Mouse (Mus musculus) lung, postnatal 0 days (tissue): ENCODE results near the gene 4930579G24Rik. TPM values are rescaled to one million over a fixed set of nuclear protein-coding genes. Genes with fewer than 3 reads are reported as not detected.

Experiments
- ATAC-seq: fragments of 200-750 bp; cut with Nextera tagmentation; 2 replicates; pipeline ENCODE4 v1.8.0; 2017; ENCODE audit warnings: moderate library complexity
- DNase-seq: peaks from one replicate; pipeline ENCODE4 v3.0.0-alpha.2; 2016; ENCODE audit warnings: low spot score
- H3K27ac ChIP-seq: fragments of 300-500 bp; sonication (generic); 2 replicates; pipeline ENCODE4 v1.5.1; 2014; ENCODE audit warnings: antibody characterized with exemption, mild to moderate bottlenecking, low read length, mixed read lengths
- H3K27me3 ChIP-seq: fragments of 300-500 bp; sonication (generic); replicated peaks from 2 replicates; pipeline ENCODE4 v1.6.1; 2014; ENCODE audit warnings: low read length, mixed read lengths; ENCODE audit not compliant: insufficient read depth
- H3K36me3 ChIP-seq: fragments of 300-500 bp; sonication (generic); 2 replicates; pipeline ENCODE4 v1.6.1; 2014; ENCODE audit warnings: low read length, mixed read lengths; ENCODE audit not compliant: insufficient read depth
- H3K4me1 ChIP-seq: fragments of 300-500 bp; sonication (generic); 2 replicates; pipeline ENCODE4 v1.6.1; 2014; ENCODE audit warnings: antibody characterized with exemption, low read depth, low read length, mixed read lengths; ENCODE audit not compliant: insufficient read depth
- H3K4me2 ChIP-seq: fragments of 300-500 bp; sonication (generic); replicated peaks from 2 replicates; pipeline ENCODE4 v1.6.1; 2014; ENCODE audit warnings: low read depth, mild to moderate bottlenecking, low read length, moderate library complexity, mixed read lengths
- H3K4me3 ChIP-seq: fragments of 300-500 bp; sonication (generic); 2 replicates; pipeline ENCODE4 v1.5.1; 2014; ENCODE audit warnings: low read depth, low read length
- H3K9ac ChIP-seq: fragments of 300-500 bp; sonication (generic); replicated peaks from 2 replicates; pipeline ENCODE4 v1.6.1; 2014; ENCODE audit warnings: low read depth, mild to moderate bottlenecking
- H3K9me3 ChIP-seq: fragments of 300-500 bp; sonication (generic); 2 replicates; pipeline ENCODE4 v1.6.1; 2016; ENCODE audit warnings: low read length, mixed read lengths
- CTCF ChIP-seq: IDR thresholded peaks from 2 replicates; pipeline ENCODE4 v1.5.1; 2016; ENCODE audit warnings: antibody characterized with exemption, mild to moderate bottlenecking
- EP300 ChIP-seq: IDR thresholded peaks from 2 replicates; pipeline ENCODE4 v1.6.1; 2016; ENCODE audit warnings: antibody characterized with exemption, mild to moderate bottlenecking, control low read depth
- WGBS: fragments of 180-500 bp; shearing (Covaris S2); extraction: QIAGEN DNeasy Blood & Tissue Kit; methylation state at CpG from one replicate; pipeline ENCODE4 v1.1.7; 2014; 5-methylcytosine and 5-hydroxymethylcytosine counted together
- polyA plus RNA-seq: library from polyadenylated mRNA; unstranded; fragments of >200 nt; fragmentation: Nextera tagmentation; extraction: Ambion mirVana; gene quantifications from 2 replicates; pipeline ENCODE4 v1.2.1, GENCODE M21; 2015

4930579G24Rik gene
- polyA plus RNA-seq, 1 experiment from 2014 or later, result 4.3 TPM

- H3K27ac ChIP-seq, result peak overlapping the region; percentile 76
- WGBS, result 2% methylated on average over 15 of the region's 15 CpGs
- TF ChIP-seq EP300 (no peak), CTCF (no peak)
- 0 out of 2 replicates have a peak, but pooled peaks cover 3% of the 10 kb centered on the region for H3K4me1 ChIP-seq
- H3K4me3 ChIP-seq, result peak overlapping the region; percentile 66
- no peaks in the 10 kb centered on the region for H3K27me3 ChIP-seq
- ATAC-seq (no peak), DNase-seq (no peak)
- H3K4me2 ChIP-seq, result peak overlapping the region; percentile 75
- H3K9me3 ChIP-seq, result no peaks in the 10 kb centered on the region
- peaks cover 6% of the 10 kb centered on the region; the same call in 1 of the 2 replicates for H3K36me3 ChIP-seq
- peak overlapping the region; percentile 75 for H3K9ac ChIP-seq
Observed at GRCm38 (mm10) chr3:79591793-79592471, 36.9 kb upstream of the 4930579G24Rik start.

DNA sequence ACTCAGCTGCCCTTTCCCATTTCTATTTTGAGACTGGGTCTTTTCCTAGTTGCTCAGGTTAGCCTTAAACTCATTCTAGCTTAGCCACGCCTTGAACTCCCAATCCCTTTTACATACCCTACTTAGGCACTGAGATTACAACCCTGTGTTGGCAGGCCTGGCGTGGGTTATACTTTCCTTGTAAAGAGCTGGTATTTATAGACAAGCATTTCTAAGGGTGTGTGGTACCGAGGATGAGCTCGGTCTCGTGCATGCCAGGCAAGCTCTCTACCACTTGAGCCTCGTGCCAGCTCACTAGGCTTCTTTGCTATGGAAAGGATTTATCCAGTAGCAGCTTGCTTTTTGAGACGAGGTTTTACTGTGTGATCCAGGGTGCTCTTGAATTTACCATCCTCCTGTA is 33.4 kb upstream of the 4930579G24Rik start:
- no peak overlapping the region for H3K4me3 ChIP-seq
- H3K9me3 ChIP-seq, result no peaks in the 10 kb centered on the region
- DNase-seq (no peak), ATAC-seq (no peak)
- 0 out of 2 replicates have a peak, but pooled peaks cover 3% of the 10 kb centered on the region for H3K4me1 ChIP-seq
- TF ChIP-seq EP300 (no peak), CTCF (no peak)
- no peak overlapping the region for H3K9ac ChIP-seq
- no peak overlapping the region for H3K27ac ChIP-seq
- no peak overlapping the region for H3K4me2 ChIP-seq
- 91% methylated on average over 7 of the region's 7 CpGs for WGBS
- H3K27me3 ChIP-seq, result no peaks in the 10 kb centered on the region
- peaks cover 18% of the 10 kb centered on the region for H3K36me3 ChIP-seq

DNA sequence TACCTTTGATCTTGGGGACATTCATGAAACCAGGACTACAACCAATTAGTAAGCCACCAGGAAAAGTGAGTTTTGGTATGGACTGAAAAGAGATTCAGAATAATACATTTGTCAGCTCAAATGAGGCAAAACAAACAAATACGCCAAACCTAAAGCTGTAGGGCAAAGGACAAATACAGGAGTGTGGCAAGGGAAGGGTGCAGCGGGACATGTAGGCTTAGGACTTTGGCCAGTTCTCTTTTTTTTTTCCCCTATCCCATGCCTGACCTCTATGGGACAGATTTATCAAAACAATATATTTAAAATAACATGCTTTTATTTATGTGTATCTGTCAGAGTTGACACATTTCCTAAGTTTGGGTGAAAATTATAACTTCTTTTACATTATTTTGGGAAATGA is 19.0 kb upstream of the 4930579G24Rik start:
- no peak for DNase-seq
- H3K4me1 ChIP-seq, result no peaks in the 10 kb centered on the region
- no peak overlapping the region for H3K9ac ChIP-seq
- peaks cover 21% of the 10 kb centered on the region for H3K36me3 ChIP-seq
- no peaks in the 10 kb centered on the region for H3K27me3 ChIP-seq
- 92% methylated on average over 2 of the region's 2 CpGs for whole genome bisulfite sequencing
- TF ChIP-seq EP300 (no peak), CTCF (no peak)
- no peak overlapping the region for H3K4me3 ChIP-seq
- no peaks in the 10 kb centered on the region for H3K9me3 ChIP-seq
- ATAC-seq, result no peak
- no peak overlapping the region for H3K4me2 ChIP-seq
- H3K27ac ChIP-seq, result no peak overlapping the region

DNA sequence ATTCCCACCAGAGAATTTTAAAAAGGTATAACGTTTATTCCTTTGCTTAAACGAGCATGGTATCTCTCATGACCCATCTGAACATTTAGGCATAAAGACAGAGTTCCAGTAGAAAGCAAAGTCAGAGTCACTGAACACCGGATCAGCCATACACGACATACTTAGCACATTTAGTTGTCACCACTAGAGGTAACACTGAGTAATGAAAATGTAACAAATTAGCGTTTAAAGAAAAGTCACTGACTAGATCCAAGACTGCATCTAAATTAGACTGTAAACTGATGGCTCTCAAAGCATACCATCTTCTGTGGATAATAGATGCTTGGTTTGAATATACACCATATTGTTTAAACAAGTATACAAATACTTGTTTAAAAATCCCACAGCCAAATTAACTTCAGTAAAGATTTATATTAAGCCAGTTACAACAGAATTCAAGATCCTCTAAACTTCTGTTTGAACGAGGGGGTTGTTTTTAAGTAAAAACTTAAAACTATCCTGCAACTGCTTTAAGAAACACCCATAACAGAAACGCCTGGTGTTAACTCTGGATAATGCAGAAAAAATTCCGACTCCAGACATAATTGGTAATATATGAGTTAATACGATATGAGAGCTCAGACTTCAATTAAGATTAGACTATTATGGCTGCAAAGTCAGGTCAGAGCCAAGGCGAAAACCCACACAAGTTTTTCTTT is 1.2 kb upstream of the 4930579G24Rik start:
- TF ChIP-seq EP300 (no peak), CTCF (peak; percentile 49)
- Histone ChIP-seq H3K4me3 (peak overlapping the region; percentile 76), H3K9me3 (no peaks in the 10 kb centered on the region), H3K27ac (no peak overlapping the region; the same call in 1 of the 2 replicates), H3K27me3 (no peaks in the 10 kb centered on the region), H3K9ac (0 out of 2 replicates have a peak overlapping the region, but pooled peaks have one; percentile 62), H3K4me2 (peak overlapping the region; percentile 80), H3K36me3 (0 out of 2 replicates have a peak, but pooled peaks cover 4% of the 10 kb centered on the region), H3K4me1 (peaks cover 4% of the 10 kb centered on the region; the same call in 1 of the 2 replicates)
- ATAC-seq (no peak), DNase-seq (peak; percentile 12)
- WGBS, result 16% methylated on average over 10 of the region's 10 CpGs

GRCm38 (mm10) chr3:79628182-79628560 is 708 bp upstream of the 4930579G24Rik start:
- WGBS, result under 1% methylated on average over 9 of the region's 9 CpGs
- H3K4me3 ChIP-seq, result peak overlapping the region; percentile 76
- H3K36me3 ChIP-seq, result 0 out of 2 replicates have a peak, but pooled peaks cover 4% of the 10 kb centered on the region
- TF ChIP-seq CTCF, result no peak
- TF ChIP-seq EP300, result 0 out of 2 replicates have a peak, but pooled peaks have one; percentile 11
- peak overlapping the region; percentile 77 for H3K27ac ChIP-seq
- ATAC-seq, result peak; percentile 3
- H3K27me3 ChIP-seq, result no peaks in the 10 kb centered on the region
- H3K4me1 ChIP-seq, result peaks cover 4% of the 10 kb centered on the region; the same call in 1 of the 2 replicates
- H3K9me3 ChIP-seq, result no peaks in the 10 kb centered on the region
- peak overlapping the region; percentile 62 for H3K9ac ChIP-seq
- no peak for DNase-seq
- peak overlapping the region; percentile 80 for H3K4me2 ChIP-seq

DNA sequence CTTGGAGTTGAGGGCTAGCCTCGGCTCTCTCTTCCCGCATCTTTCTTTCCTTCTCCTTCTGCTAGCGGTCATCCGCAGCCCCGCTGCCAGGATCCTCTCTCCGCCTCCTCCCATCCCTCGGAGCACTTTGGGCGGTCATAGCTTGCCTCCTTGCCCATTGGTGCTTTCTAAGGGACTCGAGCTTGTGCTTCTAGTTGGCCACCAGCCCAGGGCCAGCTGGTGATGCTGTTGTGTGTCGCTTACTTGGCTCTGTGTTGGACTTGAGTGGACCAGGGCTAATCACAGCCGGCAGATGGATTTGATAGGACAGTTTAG is 494 bp downstream of the 4930579G24Rik start, which contains the start of gene Etfdh:
Gene Etfdh (minus strand): TSS at position 85 of the 315 bp plus-strand sequence.
- Histone ChIP-seq H3K9ac (peak within 1 kb of the TSS; percentile 62), H3K27me3 (no peaks in the 10 kb centered on the region), H3K36me3 (0 out of 2 replicates have a peak, but pooled peaks cover 4% of the 10 kb centered on the region), H3K4me2 (peak within 1 kb of the TSS; percentile 82), H3K27ac (peak within 1 kb of the TSS; percentile 81), H3K4me3 (peak within 1 kb of the TSS; percentile 76), H3K4me1 (peaks cover 4% of the 10 kb centered on the region; the same call in 1 of the 2 replicates), H3K9me3 (no peaks in the 10 kb centered on the region)
- DNase-seq (peak; percentile 89), ATAC-seq (peak; percentile 34)
- TF ChIP-seq EP300 (no peak), CTCF (no peak)
- 4% methylated on average over 11 of the region's 11 CpGs for WGBS
